Mouse (Mus musculus): ENCODE results near the gene Ubac1. TPM values are rescaled to one million over a fixed set of nuclear protein-coding genes. Genes with fewer than 3 reads are reported as not detected.

The Ubac1 gene
- total and polyA plus RNA-seq, 2 experiments = 23.9 to 25.4 TPM

- Histone ChIP-seq H3K4me1 (ENCODE audit: control insufficient read depth, insufficient read depth, low read length) (no peaks in the 10 kb centered on the region), H3K27ac (replicated peaks; ENCODE audit: insufficient read depth, low read depth, low read length) (no peak overlapping the region), H3K36me3 (ENCODE audit: control insufficient read depth, insufficient read depth, low read length) (peaks cover 2% of the 10 kb centered on the region; the same call in 1 of the 2 replicates), H3K9ac (ENCODE audit: low read depth, low read length) (no peak overlapping the region), H3K27me3 (ENCODE audit: control insufficient read depth, insufficient read depth, low read length) (no peaks in the 10 kb centered on the region), H3K4me3 (ENCODE audit: insufficient read depth, low read depth, low read length) (no peak overlapping the region), H3K79me2 (ENCODE audit: control insufficient read depth, insufficient read depth, low read length) (no peaks in the 10 kb centered on the region)
- DNase-seq (ENCODE audit: extremely low read depth, low read depth, low spot score) = no peak
- 80% methylated on average over 4 of the region's 4 CpGs for WGBS
- no peak for TF ChIP-seq POLR2A (IDR thresholded peaks at IDR 0.05; ENCODE audit: extremely low read depth, insufficient read depth, low read length)
- TF ChIP-seq CTCF (IDR thresholded peaks at IDR 0.05; ENCODE audit: low read depth, low read length) = no peak
Observed at GRCm38 (mm10) chr2:26062241-26062640, 40.7 kb upstream of the Ubac1 start.

GRCm38 (mm10) chr2:26061018-26061666 lies 39.6 kb upstream of the Ubac1 start:
- no peaks in the 10 kb centered on the region for H3K27me3 ChIP-seq (ENCODE audit: control insufficient read depth, insufficient read depth, low read length)
- H3K79me2 ChIP-seq (ENCODE audit: control insufficient read depth, insufficient read depth, low read length) = no peaks in the 10 kb centered on the region
- no peak for TF ChIP-seq POLR2A (IDR thresholded peaks at IDR 0.05; ENCODE audit: extremely low read depth, insufficient read depth, low read length)
- no peak for TF ChIP-seq CTCF (IDR thresholded peaks at IDR 0.05; ENCODE audit: low read depth, low read length)
- 92% methylated on average over 21 of the region's 21 CpGs for WGBS
- DNase-seq (ENCODE audit: extremely low read depth, low read depth, low spot score) = no peak
- H3K4me1 ChIP-seq (ENCODE audit: control insufficient read depth, insufficient read depth, low read length) = no peaks in the 10 kb centered on the region
- H3K27ac ChIP-seq (replicated peaks; ENCODE audit: insufficient read depth, low read depth, low read length) = no peak overlapping the region
- H3K9ac ChIP-seq (ENCODE audit: low read depth, low read length) = no peak overlapping the region
- no peak overlapping the region for H3K4me3 ChIP-seq (ENCODE audit: insufficient read depth, low read depth, low read length)
- H3K36me3 ChIP-seq (ENCODE audit: control insufficient read depth, insufficient read depth, low read length) = peaks cover 2% of the 10 kb centered on the region; the same call in 1 of the 2 replicates

GRCm38 (mm10) chr2:26057053-26057452 lies 35.5 kb upstream of the Ubac1 start:
- no peak for DNase-seq (ENCODE audit: extremely low read depth, low read depth, low spot score)
- WGBS = 78% methylated on average over 7 of the region's 7 CpGs
- TF ChIP-seq POLR2A (IDR thresholded peaks at IDR 0.05; ENCODE audit: extremely low read depth, insufficient read depth, low read length) = no peak
- TF ChIP-seq CTCF (IDR thresholded peaks at IDR 0.05; ENCODE audit: low read depth, low read length) = no peak

DNA sequence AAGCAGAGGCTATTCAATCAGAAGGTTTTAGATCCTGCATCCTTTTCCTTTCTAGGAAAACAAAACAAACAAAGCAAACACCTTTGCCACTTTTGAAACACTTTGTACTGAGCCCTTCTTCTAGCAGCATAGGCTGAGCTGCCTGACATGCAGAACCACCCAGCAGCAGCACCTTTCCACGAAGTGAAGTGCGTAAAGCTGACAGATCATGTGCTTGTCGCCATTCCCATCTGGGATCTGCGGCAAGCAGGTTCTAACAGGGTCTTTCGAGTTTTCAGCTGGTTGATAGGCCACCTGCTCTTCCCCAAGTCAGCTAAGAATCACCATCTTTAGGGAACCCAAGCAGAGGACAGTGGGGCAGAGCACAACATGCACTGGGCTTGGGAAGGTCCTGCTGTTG lies 34.7 kb upstream of the Ubac1 start:
- peaks cover 2% of the 10 kb centered on the region; the same call in 1 of the 2 replicates for H3K36me3 ChIP-seq (ENCODE audit: control insufficient read depth, insufficient read depth, low read length)
- H3K4me1 ChIP-seq (ENCODE audit: control insufficient read depth, insufficient read depth, low read length) = no peaks in the 10 kb centered on the region
- no peak overlapping the region for H3K9ac ChIP-seq (ENCODE audit: low read depth, low read length)
- no peaks in the 10 kb centered on the region for H3K27me3 ChIP-seq (ENCODE audit: control insufficient read depth, insufficient read depth, low read length)
- no peaks in the 10 kb centered on the region for H3K79me2 ChIP-seq (ENCODE audit: control insufficient read depth, insufficient read depth, low read length)
- H3K27ac ChIP-seq (replicated peaks; ENCODE audit: insufficient read depth, low read depth, low read length) = no peak overlapping the region
- DNase-seq (ENCODE audit: extremely low read depth, low read depth, low spot score) = no peak
- 81% methylated on average over 5 of the region's 5 CpGs for WGBS
- H3K4me3 ChIP-seq (ENCODE audit: insufficient read depth, low read depth, low read length) = no peak overlapping the region
- TF ChIP-seq POLR2A (IDR thresholded peaks at IDR 0.05; ENCODE audit: extremely low read depth, insufficient read depth, low read length) = no peak
- no peak for TF ChIP-seq CTCF (IDR thresholded peaks at IDR 0.05; ENCODE audit: low read depth, low read length)

More at GRCm38 (mm10) chr2:26057053-26057452, 35.5 kb upstream of the Ubac1 start:
- Histone ChIP-seq H3K9ac (ENCODE audit: low read depth, low read length) (no peak overlapping the region), H3K79me2 (ENCODE audit: control insufficient read depth, insufficient read depth, low read length) (no peaks in the 10 kb centered on the region), H3K4me1 (ENCODE audit: control insufficient read depth, insufficient read depth, low read length) (no peaks in the 10 kb centered on the region), H3K36me3 (ENCODE audit: control insufficient read depth, insufficient read depth, low read length) (peaks cover 2% of the 10 kb centered on the region; the same call in 1 of the 2 replicates), H3K4me3 (ENCODE audit: insufficient read depth, low read depth, low read length) (no peak overlapping the region), H3K27ac (replicated peaks; ENCODE audit: insufficient read depth, low read depth, low read length) (no peak overlapping the region), H3K27me3 (ENCODE audit: control insufficient read depth, insufficient read depth, low read length) (no peaks in the 10 kb centered on the region)

- Histone ChIP-seq H3K79me2 (ENCODE audit: control insufficient read depth, insufficient read depth, low read length) (no peaks in the 10 kb centered on the region), H3K4me3 (ENCODE audit: insufficient read depth, low read depth, low read length) (no peak overlapping the region), H3K27ac (replicated peaks; ENCODE audit: insufficient read depth, low read depth, low read length) (no peak overlapping the region), H3K36me3 (ENCODE audit: control insufficient read depth, insufficient read depth, low read length) (peaks cover 2% of the 10 kb centered on the region; the same call in 1 of the 2 replicates), H3K27me3 (ENCODE audit: control insufficient read depth, insufficient read depth, low read length) (no peaks in the 10 kb centered on the region), H3K4me1 (ENCODE audit: control insufficient read depth, insufficient read depth, low read length) (no peaks in the 10 kb centered on the region), H3K9ac (ENCODE audit: low read depth, low read length) (no peak overlapping the region)
- TF ChIP-seq CTCF (IDR thresholded peaks at IDR 0.05; ENCODE audit: low read depth, low read length) = no peak
- no peak for TF ChIP-seq POLR2A (IDR thresholded peaks at IDR 0.05; ENCODE audit: extremely low read depth, insufficient read depth, low read length)
- 62% methylated on average over 2 of the region's 2 CpGs for WGBS
- DNase-seq (ENCODE audit: extremely low read depth, low read depth, low spot score) = no peak
Observed at GRCm38 (mm10) chr2:26055747-26056102, 34.2 kb upstream of the Ubac1 start.

- H3K27me3 ChIP-seq (ENCODE audit: control insufficient read depth, insufficient read depth, low read length) = no peaks in the 10 kb centered on the region
- peak; percentile 28 for DNase-seq (ENCODE audit: extremely low read depth, low read depth, low spot score)
- H3K36me3 ChIP-seq (ENCODE audit: control insufficient read depth, insufficient read depth, low read length) = no peaks in the 10 kb centered on the region; the same call in 1 of the 2 replicates
- no peaks in the 10 kb centered on the region for H3K79me2 ChIP-seq (ENCODE audit: control insufficient read depth, insufficient read depth, low read length)
- no peaks in the 10 kb centered on the region for H3K4me1 ChIP-seq (ENCODE audit: control insufficient read depth, insufficient read depth, low read length)
- no peak overlapping the region for H3K27ac ChIP-seq (replicated peaks; ENCODE audit: insufficient read depth, low read depth, low read length)
- TF ChIP-seq POLR2A (IDR thresholded peaks at IDR 0.05; ENCODE audit: extremely low read depth, insufficient read depth, low read length) (no peak), CTCF (IDR thresholded peaks at IDR 0.05; ENCODE audit: low read depth, low read length) (peak; percentile 98)
- no peak overlapping the region for H3K4me3 ChIP-seq (ENCODE audit: insufficient read depth, low read depth, low read length)
- no peak overlapping the region for H3K9ac ChIP-seq (ENCODE audit: low read depth, low read length)
- 60% methylated on average over 8 of the region's 8 CpGs for WGBS
Observed at GRCm38 (mm10) chr2:26055046-26055746, 33.6 kb upstream of the Ubac1 start.

All from liver, adult 2 months (tissue).